Mouse (Mus musculus) layer of hippocampus, postnatal 36 days (tissue): Measurements from ENCODE around the gene Dedd. TPM values are rescaled to one million over a fixed set of nuclear protein-coding genes. Genes with fewer than 3 reads are reported as not detected.
"Not testable (repeated sequence)": the region's sequence is repeated elsewhere in the genome, so short reads cannot be mapped to it uniquely, and the experiment has no call there.

Source experiments
- DNase-seq, 2 experiments: peaks; one replicate each; pipeline ENCODE4 v3.0.0; 2022
- total RNA-seq, 2 experiments: library from RNA; stranded (reverse); gene quantifications; 2 replicates each; pipeline ENCODE4 v1.2.3; 2021

The Dedd gene
- total RNA-seq, 2 experiments from 2014 or later: 36.5 to 41.3 TPM

GRCm38 (mm10) chr1:171319748-171320147 is 9.2 kb upstream of the Dedd start:
- DNase-seq: no peak

DNA sequence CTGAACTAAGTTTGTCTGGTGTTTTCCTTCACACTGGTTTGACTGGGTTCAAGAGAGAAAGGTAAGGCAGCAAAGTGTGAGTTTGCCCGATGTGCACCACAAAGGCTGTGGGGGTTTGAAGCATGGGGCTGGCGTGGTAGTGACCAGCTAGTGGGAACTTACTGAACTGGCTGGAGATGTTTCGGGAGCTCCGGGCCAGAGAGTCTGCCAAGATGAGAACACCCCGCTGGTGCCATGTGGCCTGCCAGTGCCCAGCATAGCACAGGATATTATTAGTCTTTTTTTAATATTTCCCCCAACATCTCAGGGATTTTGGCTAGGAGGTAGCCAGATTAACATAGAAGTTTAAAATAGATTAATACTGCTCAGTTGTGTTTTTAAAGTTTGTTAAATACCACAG is 8.8 kb upstream of the Dedd start:
- no peak for DNase-seq

- DNase-seq: no peak
Observed at GRCm38 (mm10) chr1:171321415-171321814, 7.5 kb upstream of the Dedd start.

- DNase-seq: no peak
Observed at GRCm38 (mm10) chr1:171322012-171322411, 6.9 kb upstream of the Dedd start.

DNA sequence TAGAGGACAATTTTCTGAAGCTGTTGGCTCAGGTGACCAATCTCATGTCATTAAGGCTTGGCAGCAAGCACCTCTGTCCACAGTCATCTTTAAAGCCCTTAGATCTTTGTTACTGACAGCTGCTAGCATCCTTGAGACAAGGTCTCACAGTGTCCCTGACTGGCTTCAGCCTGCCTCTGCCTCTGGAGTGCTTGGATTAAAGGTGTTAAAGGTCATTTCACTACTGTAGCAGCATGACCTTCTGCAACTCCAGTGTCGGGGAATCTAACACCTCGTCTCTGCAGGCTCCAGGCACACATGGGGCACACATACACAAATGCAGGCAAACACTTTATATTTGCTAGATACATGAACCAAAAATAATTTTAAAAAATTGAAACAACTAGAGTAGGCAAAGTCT is 3.4 kb upstream of the Dedd start:
- DNase-seq: no peak

- DNase-seq: not testable (repeated sequence)
Observed at GRCm38 (mm10) chr1:171326588-171326987, 2.4 kb upstream of the Dedd start.

- DNase-seq: no peak
Observed at GRCm38 (mm10) chr1:171328244-171328643, 701 bp upstream of the Dedd start.

- peak in 1 of 2 experiments; percentile 29 for DNase-seq
Observed at GRCm38 (mm10) chr1:171329433-171330215, 679 bp downstream of the Dedd start.

- no peak for DNase-seq
Observed at GRCm38 (mm10) chr1:171330216-171330560, 1.2 kb downstream of the Dedd start.

- no peak for DNase-seq
Observed at GRCm38 (mm10) chr1:171342262-171343207, 13.6 kb downstream of the Dedd start.

DNA sequence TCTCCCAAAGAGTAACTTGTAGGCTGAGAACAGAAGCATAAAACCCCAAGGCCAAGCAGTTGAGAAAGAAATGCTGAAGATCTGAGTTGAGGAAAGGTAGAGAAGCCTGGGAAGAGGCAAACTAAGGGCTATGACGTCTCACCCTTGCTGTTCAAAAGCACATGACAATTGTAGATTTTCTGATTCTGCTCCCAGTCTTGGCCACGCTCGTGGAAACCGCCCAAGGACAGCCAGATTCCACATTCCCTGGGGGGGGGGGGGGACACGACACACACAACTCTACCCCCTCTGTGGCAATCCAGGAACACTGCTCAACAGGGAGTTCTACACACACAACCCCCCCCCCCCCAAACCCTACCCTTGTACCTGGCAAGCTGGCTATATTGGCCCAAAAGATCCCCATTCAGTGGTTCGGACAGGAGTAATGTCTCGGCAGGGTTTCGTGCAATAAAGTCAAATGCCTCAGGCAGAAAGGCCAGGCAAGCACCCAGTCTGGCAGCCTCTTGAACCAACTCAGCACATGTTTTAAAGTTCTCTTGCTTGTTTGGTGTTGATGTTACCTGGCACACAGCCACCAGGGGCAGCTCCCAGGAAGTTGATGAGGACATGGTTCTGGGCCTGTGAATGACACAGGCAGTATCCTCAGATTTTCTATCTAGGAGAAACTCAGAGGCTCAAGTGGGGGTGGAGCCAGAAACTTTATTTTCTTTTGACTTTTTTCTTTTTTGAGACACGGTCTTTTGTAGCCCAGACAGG is 15.2 kb downstream of the Dedd start:
- DNase-seq: no peak

GRCm38 (mm10) chr1:171344715-171345114 is 15.8 kb downstream of the Dedd start:
- DNase-seq: no peak

- peak; percentile 92 for DNase-seq
Observed at GRCm38 (mm10) chr1:171345225-171346094, 16.5 kb downstream of the Dedd start, which contains the start of the genes Nit1 and Pfdn2. Gene Nit1, minus strand, starts transcription at chr1:171345646. Gene Pfdn2, plus strand, starts transcription at chr1:171345670.

DNA sequence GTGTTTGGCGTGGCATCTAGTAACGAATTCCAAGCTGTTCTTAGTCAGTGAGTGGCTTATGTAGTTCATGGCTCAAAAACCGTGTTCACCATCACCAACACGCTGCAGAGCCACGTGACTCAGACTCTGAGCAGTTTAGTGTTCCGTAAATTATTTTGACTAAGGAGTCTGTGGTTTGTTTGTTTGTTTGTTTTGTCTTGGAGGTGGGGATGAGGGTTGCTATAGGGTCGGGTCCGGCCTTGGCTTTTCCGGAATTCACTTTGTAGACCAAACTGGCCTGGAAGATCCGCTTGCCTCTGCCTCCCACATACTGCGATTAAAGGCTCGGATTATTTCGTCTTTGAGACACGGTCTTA is 17.1 kb downstream of the Dedd start:
- no peak for DNase-seq

GRCm38 (mm10) chr1:171348665-171349064 is 19.7 kb downstream of the Dedd start:
- DNase-seq: no peak

DNA sequence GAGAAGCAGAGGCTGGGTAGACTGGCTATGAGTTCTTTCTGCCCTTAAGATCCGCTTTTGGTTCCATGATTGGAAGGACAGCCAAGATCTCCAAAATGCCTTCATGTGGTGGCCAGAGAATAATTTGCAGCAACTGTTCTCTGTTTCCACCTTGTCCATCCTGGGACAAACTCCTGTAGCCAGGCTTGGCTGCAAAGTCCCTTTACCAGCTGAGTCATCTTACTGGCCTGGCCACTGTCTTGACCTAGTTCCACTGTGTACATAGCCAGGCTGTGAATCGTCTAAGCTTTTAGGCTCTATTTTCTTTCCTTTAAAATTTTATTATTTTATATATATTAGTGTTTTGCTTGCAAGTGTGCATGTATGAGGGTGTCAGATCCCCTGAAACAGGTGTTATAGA is 20.3 kb downstream of the Dedd start:
- no peak for DNase-seq

- no peak for DNase-seq
Observed at GRCm38 (mm10) chr1:171355812-171356340, 26.9 kb downstream of the Dedd start.

- DNase-seq: no peak
Observed at GRCm38 (mm10) chr1:171356814-171357213, 27.9 kb downstream of the Dedd start.

DNA sequence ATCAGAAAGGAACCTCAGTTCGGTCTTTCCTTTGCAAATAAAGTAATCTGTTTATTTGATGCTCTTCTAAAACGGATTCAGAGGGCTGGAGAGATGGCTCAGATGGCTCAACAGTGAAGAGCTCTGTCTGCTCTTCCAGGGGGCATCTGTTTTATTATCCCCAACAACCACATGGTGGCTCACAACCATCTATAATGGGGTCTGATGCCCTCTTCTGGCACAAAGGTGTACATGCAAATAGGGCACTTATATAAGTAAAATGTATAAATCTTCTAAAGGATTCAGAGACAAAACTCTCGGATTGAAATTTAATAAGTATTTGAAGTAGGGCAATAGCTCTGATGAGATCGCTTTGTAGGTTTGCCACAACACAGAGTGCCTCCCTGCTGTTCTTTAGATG is 29.5 kb downstream of the Dedd start:
- no peak for DNase-seq

DNA sequence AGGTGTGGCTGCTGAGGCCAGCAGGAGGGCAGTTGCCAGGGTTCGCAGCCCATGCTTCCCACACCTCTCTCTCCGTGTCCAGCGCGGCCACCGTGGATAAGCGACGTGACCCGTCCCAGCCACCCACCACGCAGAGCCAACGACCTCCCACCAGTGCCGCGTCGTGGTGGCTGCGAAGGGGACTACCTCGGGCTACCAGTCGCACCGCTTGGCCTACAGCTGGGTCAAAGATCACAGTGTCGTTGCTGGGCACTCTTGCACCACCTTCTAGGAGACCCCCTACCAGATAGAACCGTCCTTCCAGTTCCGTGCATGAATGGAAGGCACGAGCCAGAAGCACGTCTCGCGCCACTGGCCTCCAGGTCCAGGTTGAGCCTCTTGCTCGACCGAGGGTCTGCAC is 31.3 kb downstream of the Dedd start:
- peak in 1 of 2 experiments; percentile 40 for DNase-seq

GRCm38 (mm10) chr1:171360656-171361055 is 31.7 kb downstream of the Dedd start, which contains the start of gene Klhdc9:
Gene Klhdc9, minus strand, starts transcription at chr1:171360798.
- peak; percentile 70 to 84 for DNase-seq
